Mouse (Mus musculus) megakaryocyte-erythroid progenitor cell, adult 5-6 weeks (primary cell): ENCODE data around the gene Dvl3. TPM values are rescaled to one million over a fixed set of nuclear protein-coding genes. Genes with fewer than 3 reads are reported as not detected.

Source experiments
- ATAC-seq: replicated peaks from 2 replicates; pipeline ENCODE4 v1.8.0; 2016; ENCODE audit warnings: mild to moderate bottlenecking, inconsistent platforms; ENCODE audit not compliant: severe bottlenecking, poor library complexity, low FRiP score, low TSS enrichment
- total RNA-seq, 2 experiments: library from RNA; stranded (forward) in 1 of 2; stranded (reverse) in 1 of 2; fragments of 200-1000, 215-1000 nt in 1 of 2; fragments of >200 nt in 1 of 2; fragmentation: Nextera tagmentation in 1 of 2; gene quantifications; 2 replicates each; pipeline ENCODE4 v1.2.3; 2014 to 2017

Dvl3 gene
- total RNA-seq, 2 experiments from 2014 or later, result 3.3 to 32.8 TPM

- ATAC-seq, result no peak
Observed at GRCm38 (mm10) chr16:20537601-20538320, 21.0 kb downstream of the Dvl3 start.

DNA sequence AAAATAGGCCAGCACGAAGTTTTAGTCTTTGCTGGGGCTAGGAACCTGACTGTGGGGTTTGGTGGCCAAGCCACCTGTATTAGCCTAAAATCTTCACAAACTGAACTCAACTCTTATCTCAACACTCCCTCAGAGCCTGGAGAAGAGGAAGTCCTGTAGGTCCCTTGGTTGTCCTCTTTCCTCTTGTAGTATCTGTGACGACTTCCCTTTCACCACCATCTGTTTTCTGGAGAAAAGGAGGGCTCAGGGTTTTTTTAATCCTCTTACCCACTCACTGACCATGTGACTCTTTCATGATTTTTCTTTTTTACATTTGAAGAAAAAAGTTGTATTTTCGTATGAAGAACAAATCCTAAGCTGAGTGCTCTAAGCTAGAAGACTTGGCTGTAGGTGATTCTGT, 22.9 kb downstream of the Dvl3 start:
- no peak for ATAC-seq

DNA sequence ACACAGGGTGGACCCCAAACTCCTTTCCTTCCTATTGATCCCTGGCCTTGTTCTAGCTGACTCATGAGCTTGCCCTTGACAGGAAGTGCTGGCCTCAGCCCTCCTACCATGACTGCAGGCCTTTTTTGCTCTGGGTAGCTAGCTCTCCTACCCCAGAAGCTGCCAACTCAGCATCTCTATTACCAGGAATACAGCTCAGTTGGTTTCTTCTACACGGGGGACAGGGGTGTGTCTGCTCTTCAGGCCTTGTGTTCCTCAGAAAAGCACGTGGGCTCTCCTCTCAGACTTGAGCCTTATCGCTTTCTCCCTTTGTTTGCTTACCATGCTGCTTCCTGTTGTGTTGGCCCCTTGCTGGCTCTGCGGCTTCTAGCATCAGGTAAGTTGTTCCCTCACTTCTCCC, 23.7 kb downstream of the Dvl3 start:
- no peak for ATAC-seq

GRCm38 (mm10) chr16:20545696-20546095, 28.9 kb downstream of the Dvl3 start:
- ATAC-seq, result no peak

DNA sequence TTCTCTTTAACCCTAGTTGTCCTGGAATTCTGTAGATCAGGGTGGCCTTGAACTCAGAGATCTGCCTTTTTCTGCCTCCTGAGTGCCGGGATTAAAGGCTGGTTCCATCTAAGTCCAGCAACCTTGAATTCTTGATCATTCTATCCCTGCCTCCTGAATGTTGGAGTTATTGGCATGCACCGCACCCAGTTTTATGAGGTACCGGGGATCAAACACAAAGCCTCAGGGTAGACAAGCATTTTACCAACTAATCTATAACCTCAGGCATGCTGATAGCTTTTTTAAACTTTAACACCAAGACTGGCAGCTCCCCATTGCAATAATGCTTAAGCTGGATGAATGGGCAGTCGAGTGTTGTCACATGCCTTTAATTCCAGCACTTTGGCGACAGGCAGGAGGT, 30.6 kb downstream of the Dvl3 start:
- no peak for ATAC-seq

DNA sequence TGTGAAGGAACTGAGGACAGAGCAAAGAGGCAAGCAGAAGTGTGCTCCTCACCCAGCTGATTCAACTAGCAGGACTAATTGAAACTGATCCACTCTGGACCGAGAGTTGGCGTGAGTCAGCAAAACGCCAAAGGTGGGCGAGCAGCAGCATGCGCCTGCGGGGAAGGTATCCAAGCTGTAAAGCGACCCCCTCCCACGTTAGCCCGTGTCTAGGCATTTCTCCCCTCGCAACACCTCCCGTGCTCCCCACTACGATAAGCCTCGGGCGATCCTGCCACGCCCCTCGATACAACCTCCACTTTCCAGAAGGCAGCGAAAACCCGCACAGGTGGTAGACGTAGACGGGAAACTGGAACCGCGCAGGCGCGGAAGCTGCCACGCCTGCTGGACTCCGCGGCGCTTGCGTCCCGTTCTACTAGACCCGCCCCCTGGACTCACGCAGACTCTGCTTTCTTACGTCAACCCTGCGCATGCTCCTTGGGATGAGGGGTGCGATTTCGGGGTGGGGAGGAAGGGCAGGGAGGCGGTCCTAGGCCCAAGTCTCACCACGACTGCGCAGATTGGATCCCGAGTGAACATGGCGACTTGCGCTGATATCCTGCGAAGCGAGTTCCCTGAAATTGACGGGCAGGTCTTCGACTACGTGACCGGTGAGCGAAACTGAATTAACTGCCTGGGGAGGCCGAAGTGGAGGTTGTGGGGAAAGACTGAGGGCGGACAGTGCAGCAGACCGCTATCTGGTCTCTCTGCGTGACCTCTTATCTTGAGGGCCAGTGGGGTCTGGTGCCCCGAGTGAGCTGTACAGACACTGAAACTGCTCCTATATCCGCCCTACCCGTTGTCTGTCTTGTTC, 31.5 kb downstream of the Dvl3 start, which contains the start of gene Abcf3:
Gene Abcf3 (plus strand): TSS at position 482 of the 853 bp plus-strand sequence.
- peak; percentile 98 for ATAC-seq

- no peak for ATAC-seq
Observed at GRCm38 (mm10) chr16:20549161-20549560, 32.4 kb downstream of the Dvl3 start.

- no peak for ATAC-seq
Observed at GRCm38 (mm10) chr16:20551691-20552090, 34.9 kb downstream of the Dvl3 start.

GRCm38 (mm10) chr16:20552594-20552993, 35.8 kb downstream of the Dvl3 start:
- no peak for ATAC-seq

DNA sequence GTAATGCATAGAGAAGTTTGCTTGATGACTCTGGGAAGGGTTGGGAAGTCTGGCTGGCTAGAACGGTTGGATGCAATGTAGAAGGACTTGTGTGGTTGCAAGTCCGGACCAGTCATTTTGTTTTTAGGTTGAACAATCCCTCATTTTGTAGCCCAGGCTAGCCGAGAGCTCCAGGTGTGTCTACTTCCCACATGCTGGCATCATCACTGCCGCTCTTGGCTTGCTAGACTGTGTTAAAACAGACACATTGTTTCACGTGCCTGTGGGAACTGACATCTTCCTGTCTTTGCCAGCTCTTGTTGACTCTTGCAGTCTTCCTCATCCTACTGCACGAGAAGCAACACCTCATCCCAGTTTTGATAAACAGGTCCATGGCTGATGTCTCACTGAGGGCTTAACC, 38.2 kb downstream of the Dvl3 start:
- no peak for ATAC-seq

- no peak for ATAC-seq
Observed at GRCm38 (mm10) chr16:20557381-20557780, 40.6 kb downstream of the Dvl3 start.

DNA sequence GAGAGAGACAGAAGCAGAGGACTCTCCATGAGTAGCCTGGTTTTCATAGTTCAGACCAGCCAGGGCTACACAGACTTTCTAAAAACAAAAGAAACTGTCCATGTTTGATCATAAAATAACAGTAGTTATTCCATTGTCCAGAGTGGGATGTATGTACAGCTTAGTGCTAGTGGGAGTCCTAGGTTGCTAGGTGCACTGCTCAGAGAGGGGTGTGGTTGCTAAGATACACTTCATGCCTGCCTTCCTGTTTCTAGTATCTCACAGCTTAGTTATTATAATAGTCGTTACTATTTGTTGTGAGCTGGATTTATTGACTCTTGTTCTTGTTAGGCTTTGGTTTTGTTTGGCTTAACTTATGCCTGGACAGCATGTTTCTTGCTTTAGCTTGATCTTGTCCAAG, 48.3 kb downstream of the Dvl3 start:
- no peak for ATAC-seq

Other genes starting within 250 kb of the Dvl3 start
- gene Parl, start 214.6 kb upstream of the Dvl3 start, total RNA-seq (2014; fragmentation: Nextera tagmentation), result 59.2 and 60.9 TPM in 2 replicates
- 101 and 125 TPM in 2 replicates for gene Parl, start 214.6 kb upstream of the Dvl3 start, total RNA-seq (2017)
- gene Cyp2ab1, start 191.6 kb upstream of the Dvl3 start, total RNA-seq (2014; fragmentation: Nextera tagmentation), result not detected in 2 replicates
- not detected in 2 replicates for gene Cyp2ab1, start 191.6 kb upstream of the Dvl3 start, total RNA-seq (2017)
- 71.7 and 81.0 TPM in 2 replicates for gene Abcc5, start 90.6 kb upstream of the Dvl3 start, total RNA-seq (2014; fragmentation: Nextera tagmentation)
- gene Abcc5, start 90.6 kb upstream of the Dvl3 start, total RNA-seq (2017), result 29.2 and 40.1 TPM in 2 replicates
- gene Eif2b5, start 18.2 kb upstream of the Dvl3 start, total RNA-seq (2014; fragmentation: Nextera tagmentation), result 80.8 and 82.4 TPM in 2 replicates
- gene Eif2b5, start 18.2 kb upstream of the Dvl3 start, total RNA-seq (2017), result 108 TPM in 2 replicates
- 166 and 200 TPM in 2 replicates for gene Ap2m1, start 18.5 kb downstream of the Dvl3 start, total RNA-seq (2014; fragmentation: Nextera tagmentation)
- gene Ap2m1, start 18.5 kb downstream of the Dvl3 start, total RNA-seq (2017), result 113 and 150 TPM in 2 replicates
- gene Abcf3, start 31.6 kb downstream of the Dvl3 start, total RNA-seq (2014; fragmentation: Nextera tagmentation), result 42.8 and 60.5 TPM in 2 replicates
- 38.7 and 42.9 TPM in 2 replicates for gene Abcf3, start 31.6 kb downstream of the Dvl3 start, total RNA-seq (2017)
- gene Vwa5b2, start 72.5 kb downstream of the Dvl3 start, total RNA-seq (2014; fragmentation: Nextera tagmentation), result not detected in 2 replicates
- gene Vwa5b2, start 72.5 kb downstream of the Dvl3 start, total RNA-seq (2017), result not detected in 2 replicates
- gene Eef1akmt4, start 94.6 kb downstream of the Dvl3 start, total RNA-seq (2014; fragmentation: Nextera tagmentation), result 13.3 and 32.7 TPM in 2 replicates
- gene Eef1akmt4, start 94.6 kb downstream of the Dvl3 start, total RNA-seq (2017), result 5.4 and 6.5 TPM in 2 replicates
- gene Gm49333, start 94.6 kb downstream of the Dvl3 start, total RNA-seq (2014; fragmentation: Nextera tagmentation), result not detected in 2 replicates
- not detected in 2 replicates for gene Gm49333, start 94.6 kb downstream of the Dvl3 start, total RNA-seq (2017)
- 28.7 and 36.6 TPM in 2 replicates for gene Alg3, start 94.8 kb downstream of the Dvl3 start, total RNA-seq (2014; fragmentation: Nextera tagmentation)
- 24.3 and 33.1 TPM in 2 replicates for gene Alg3, start 94.8 kb downstream of the Dvl3 start, total RNA-seq (2017)
- not detected in 2 replicates for gene Camk2n2, start 104.3 kb downstream of the Dvl3 start, total RNA-seq (2014; fragmentation: Nextera tagmentation)
- gene Camk2n2, start 104.3 kb downstream of the Dvl3 start, total RNA-seq (2017), result not detected in 2 replicates
- not detected in 2 replicates for gene Ece2, start 112.8 kb downstream of the Dvl3 start, total RNA-seq (2014; fragmentation: Nextera tagmentation)
- gene Ece2, start 112.8 kb downstream of the Dvl3 start, total RNA-seq (2017), result not detected in 2 replicates
- 234 and 246 TPM in 2 replicates for gene Psmd2, start 134.7 kb downstream of the Dvl3 start, total RNA-seq (2014; fragmentation: Nextera tagmentation)
- 233 and 271 TPM in 2 replicates for gene Psmd2, start 134.7 kb downstream of the Dvl3 start, total RNA-seq (2017)
- 287 and 336 TPM in 2 replicates for gene Eif4g1, start 151.3 kb downstream of the Dvl3 start, total RNA-seq (2014; fragmentation: Nextera tagmentation)
- gene Eif4g1, start 151.3 kb downstream of the Dvl3 start, total RNA-seq (2017), result 332 and 405 TPM in 2 replicates
- not detected in 2 replicates for gene Fam131a, start 176.3 kb downstream of the Dvl3 start, total RNA-seq (2014; fragmentation: Nextera tagmentation)
- 0.85 TPM in 1 of 2 replicates, not detected in the other for gene Fam131a, start 176.3 kb downstream of the Dvl3 start, total RNA-seq (2017)
- 81.4 and 97.1 TPM in 2 replicates for gene Polr2h, start 200.7 kb downstream of the Dvl3 start, total RNA-seq (2014; fragmentation: Nextera tagmentation)
- 103 and 142 TPM in 2 replicates for gene Polr2h, start 200.7 kb downstream of the Dvl3 start, total RNA-seq (2017)
- 16.7 and 29.1 TPM in 2 replicates for gene Clcn2, start 200.8 kb downstream of the Dvl3 start, total RNA-seq (2014; fragmentation: Nextera tagmentation)
- gene Clcn2, start 200.8 kb downstream of the Dvl3 start, total RNA-seq (2017), result 4.9 and 8.0 TPM in 2 replicates
- not detected in 2 replicates for gene Chrd, start 216.1 kb downstream of the Dvl3 start, total RNA-seq (2014; fragmentation: Nextera tagmentation)
- gene Chrd, start 216.1 kb downstream of the Dvl3 start, total RNA-seq (2017), result not detected in 2 replicates
- gene Thpo, start 217.5 kb downstream of the Dvl3 start, total RNA-seq (2014; fragmentation: Nextera tagmentation), result not detected in 2 replicates
- not detected in 2 replicates for gene Thpo, start 217.5 kb downstream of the Dvl3 start, total RNA-seq (2017)